Mouse (Mus musculus): Measurements from ENCODE around the gene Med18. TPM values are rescaled to one million over a fixed set of nuclear protein-coding genes. Genes with fewer than 3 reads are reported as not detected.
"Not testable (repeated sequence)": the region's sequence is repeated elsewhere in the genome, so short reads cannot be mapped to it uniquely, and the experiment has no call there.

The Med18 gene
- polyA plus RNA-seq, 1 experiment from 2014 or later: 31.8 TPM

DNA sequence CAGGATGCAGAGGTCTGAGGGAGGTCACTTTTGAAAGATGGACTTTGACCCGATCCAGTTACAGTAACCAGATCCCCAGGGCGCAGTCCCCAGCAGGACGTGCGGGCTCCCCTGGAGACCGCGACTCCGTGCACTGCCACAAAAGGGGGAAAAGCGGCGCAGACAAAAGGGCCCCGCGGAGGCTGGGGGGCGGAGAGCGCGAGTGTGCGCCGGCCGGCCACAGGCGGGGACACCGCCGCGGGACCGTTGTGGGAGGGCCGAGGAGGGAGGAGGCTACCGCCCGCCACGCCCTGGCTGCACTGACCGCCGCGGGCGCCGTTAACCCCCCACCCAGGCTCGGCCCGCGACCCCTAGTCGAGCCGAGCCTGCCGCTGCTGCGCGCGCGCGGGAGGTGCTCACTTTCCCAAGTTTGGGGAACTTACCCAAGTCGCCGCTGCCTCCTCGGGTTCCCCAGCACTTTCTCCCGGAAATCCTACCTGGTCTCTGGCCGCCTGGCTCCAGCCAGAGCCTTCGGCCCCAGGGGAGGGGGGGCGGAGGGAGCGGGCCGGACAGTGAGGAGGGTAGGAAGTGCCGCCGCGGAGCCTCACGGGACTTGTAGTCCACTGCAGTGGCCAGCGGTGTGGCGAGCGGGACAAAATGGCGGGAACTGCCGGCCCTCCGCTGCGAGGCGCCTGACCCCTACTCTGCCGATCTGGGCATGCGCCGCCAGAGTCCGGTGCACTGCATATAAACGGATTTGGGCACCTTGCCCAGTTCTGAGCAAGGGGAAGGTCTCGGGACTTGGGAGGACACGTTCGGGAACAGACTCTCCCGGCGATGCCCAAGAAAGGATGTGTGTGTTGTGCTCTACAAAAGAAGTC, 41.6 kb downstream of the Med18 start, which contains the start of gene Phactr4:
Gene Phactr4, minus strand, starts transcription at position 567 of the 860 bp plus-strand sequence.
- DNase-seq (ENCODE audit: low spot score) (peak; percentile 99), ATAC-seq (replicated peaks; ENCODE audit: low FRiP score) (peak; percentile 99)
- peak within 1 kb of the TSS; percentile 89 for H3K9ac ChIP-seq (ENCODE audit: low read length)
- under 1% methylated on average over 72 of the region's 73 CpGs for WGBS
- peak within 1 kb of the TSS; percentile 81 for H3K4me3 ChIP-seq (ENCODE audit: low read depth, low read length)
- H3K27ac ChIP-seq (ENCODE audit: low read depth, low read length): peak within 1 kb of the TSS; percentile 98
- no peaks in the 10 kb centered on the region for H3K36me3 ChIP-seq (ENCODE audit: control insufficient read depth, insufficient read depth, low read length)
- H3K9me3 ChIP-seq (ENCODE audit: control insufficient read depth, low read length): no peaks in the 10 kb centered on the region
- H3K27me3 ChIP-seq (ENCODE audit: control insufficient read depth, insufficient read depth, low read length): no peaks in the 10 kb centered on the region
- H3K4me1 ChIP-seq (replicated peaks; ENCODE audit: control insufficient read depth, insufficient read depth, low read length): peaks cover 5% of the 10 kb centered on the region; the same call in 1 of the 2 replicates
- H3K4me2 ChIP-seq (ENCODE audit: low read depth, low read length, severe bottlenecking): peak within 1 kb of the TSS; percentile 57

DNA sequence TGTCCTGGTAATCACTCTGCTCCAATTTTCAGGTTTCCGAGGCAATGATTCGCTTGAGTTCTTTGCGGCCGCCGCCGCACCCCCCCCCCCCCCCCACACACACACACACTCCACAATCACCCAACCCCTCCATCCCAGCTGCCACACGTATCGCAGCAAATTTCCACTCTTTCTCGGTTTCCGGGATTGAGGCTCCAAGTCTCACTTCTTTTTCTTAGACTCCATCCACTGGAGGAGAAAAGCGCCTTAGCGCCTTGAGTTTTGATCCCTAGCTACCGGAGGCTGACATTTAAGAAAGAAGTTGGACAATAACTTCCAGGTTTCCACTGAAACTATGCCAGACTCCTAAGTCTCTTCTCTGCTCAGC, 42.2 kb downstream of the Med18 start:
- H3K9ac ChIP-seq (ENCODE audit: low read length): peak overlapping the region; percentile 89
- no peaks in the 10 kb centered on the region for H3K36me3 ChIP-seq (ENCODE audit: control insufficient read depth, insufficient read depth, low read length)
- WGBS: 0% methylated on average over 11 of the region's 13 CpGs
- DNase-seq (ENCODE audit: low spot score) (peak; percentile 64), ATAC-seq (replicated peaks; ENCODE audit: low FRiP score) (no peak)
- H3K9me3 ChIP-seq (ENCODE audit: control insufficient read depth, low read length): no peaks in the 10 kb centered on the region
- no peaks in the 10 kb centered on the region for H3K27me3 ChIP-seq (ENCODE audit: control insufficient read depth, insufficient read depth, low read length)
- H3K4me1 ChIP-seq (replicated peaks; ENCODE audit: control insufficient read depth, insufficient read depth, low read length): peaks cover 5% of the 10 kb centered on the region; the same call in 1 of the 2 replicates
- H3K4me3 ChIP-seq (ENCODE audit: low read depth, low read length): peak overlapping the region; percentile 81
- peak overlapping the region; percentile 98 for H3K27ac ChIP-seq (ENCODE audit: low read depth, low read length)
- H3K4me2 ChIP-seq (ENCODE audit: low read depth, low read length, severe bottlenecking): peak overlapping the region; percentile 57

DNA sequence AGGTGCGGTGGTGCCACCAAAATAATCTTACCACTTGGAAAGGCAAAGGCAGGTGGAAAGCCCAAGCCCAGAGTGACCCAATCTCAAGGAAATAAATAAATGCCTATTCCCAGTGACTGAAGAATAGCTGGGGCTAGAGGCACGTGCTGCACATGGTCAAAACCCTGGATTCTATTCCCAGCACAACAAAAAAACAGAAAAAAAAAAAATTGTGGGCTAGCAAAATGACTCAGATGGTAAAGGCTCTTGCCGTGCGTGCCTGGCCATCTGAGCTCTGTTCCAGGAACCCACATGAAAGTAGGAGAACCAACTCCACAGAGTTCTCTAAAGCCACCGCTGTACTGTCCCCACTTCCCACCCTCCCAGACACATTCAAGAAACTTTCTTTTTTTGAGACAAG, 43.2 kb downstream of the Med18 start:
- H3K27me3 ChIP-seq (ENCODE audit: control insufficient read depth, insufficient read depth, low read length): no peaks in the 10 kb centered on the region
- WGBS: 84% methylated on average over 5 of the region's 5 CpGs
- H3K4me2 ChIP-seq (ENCODE audit: low read depth, low read length, severe bottlenecking): peak overlapping the region; percentile 57
- H3K4me1 ChIP-seq (replicated peaks; ENCODE audit: control insufficient read depth, insufficient read depth, low read length): peaks cover 5% of the 10 kb centered on the region; the same call in 1 of the 2 replicates
- no peaks in the 10 kb centered on the region for H3K9me3 ChIP-seq (ENCODE audit: control insufficient read depth, low read length)
- peak overlapping the region; percentile 89; the same call in 1 of the 2 replicates for H3K9ac ChIP-seq (ENCODE audit: low read length)
- H3K36me3 ChIP-seq (ENCODE audit: control insufficient read depth, insufficient read depth, low read length): no peaks in the 10 kb centered on the region
- peak overlapping the region; percentile 81 for H3K4me3 ChIP-seq (ENCODE audit: low read depth, low read length)
- DNase-seq (ENCODE audit: low spot score): no peak
- no peak overlapping the region for H3K27ac ChIP-seq (ENCODE audit: low read depth, low read length)
- ATAC-seq (replicated peaks; ENCODE audit: low FRiP score): no peak

DNA sequence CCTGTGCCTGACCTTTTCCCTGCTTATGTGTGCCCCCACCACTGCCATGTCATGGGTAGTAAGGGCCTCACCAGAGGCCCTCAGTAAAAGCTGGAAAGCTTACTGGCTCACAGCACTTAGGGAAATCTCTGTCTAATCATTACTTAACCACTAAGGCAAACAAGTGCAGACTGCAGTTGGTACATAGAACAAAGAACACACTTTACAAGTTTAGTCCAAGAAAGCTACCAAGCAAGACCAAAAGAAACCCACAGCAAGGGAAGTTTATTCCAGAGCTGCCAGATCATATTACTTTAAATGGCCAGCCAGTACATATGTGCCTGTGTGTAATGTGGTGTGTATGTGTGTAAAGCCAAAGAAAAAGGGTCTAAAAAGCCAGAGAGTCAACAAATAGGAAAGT, 47.8 kb downstream of the Med18 start:
- no peak overlapping the region for H3K9ac ChIP-seq (ENCODE audit: low read length)
- DNase-seq (ENCODE audit: low spot score) (no peak), ATAC-seq (replicated peaks; ENCODE audit: low FRiP score) (no peak)
- no peaks in the 10 kb centered on the region for H3K9me3 ChIP-seq (ENCODE audit: control insufficient read depth, low read length)
- H3K4me3 ChIP-seq (ENCODE audit: low read depth, low read length): no peak overlapping the region
- peaks cover 5% of the 10 kb centered on the region; the same call in 1 of the 2 replicates for H3K4me1 ChIP-seq (replicated peaks; ENCODE audit: control insufficient read depth, insufficient read depth, low read length)
- H3K27me3 ChIP-seq (ENCODE audit: control insufficient read depth, insufficient read depth, low read length): no peaks in the 10 kb centered on the region
- H3K27ac ChIP-seq (ENCODE audit: low read depth, low read length): no peak overlapping the region
- no peak overlapping the region for H3K4me2 ChIP-seq (ENCODE audit: low read depth, low read length, severe bottlenecking)
- H3K36me3 ChIP-seq (ENCODE audit: control insufficient read depth, insufficient read depth, low read length): no peaks in the 10 kb centered on the region

DNA sequence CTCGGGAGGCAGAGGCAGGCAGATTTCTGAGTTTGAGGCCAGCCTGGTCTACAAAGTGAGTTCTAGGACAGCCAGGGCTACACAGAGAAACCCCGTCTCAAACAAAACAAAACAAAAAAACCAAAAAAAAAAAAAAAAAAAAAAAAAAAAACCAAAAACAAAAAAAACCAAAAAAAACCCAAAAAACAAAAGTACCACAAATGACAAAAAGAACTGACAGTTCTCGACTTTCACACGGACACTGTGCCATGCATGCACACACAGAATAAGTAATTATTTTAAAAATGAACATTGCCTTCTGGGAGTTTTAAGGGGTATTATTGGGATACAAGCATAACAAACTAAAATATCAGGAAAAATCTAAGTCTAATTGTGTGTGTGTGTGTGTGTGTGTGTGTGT, 50.5 kb downstream of the Med18 start:
- H3K9ac ChIP-seq (ENCODE audit: low read length); H3K27ac ChIP-seq (ENCODE audit: low read depth, low read length); H3K4me2 ChIP-seq (ENCODE audit: low read depth, low read length, severe bottlenecking); ATAC-seq (replicated peaks; ENCODE audit: low FRiP score); H3K4me3 ChIP-seq (ENCODE audit: low read depth, low read length); H3K36me3 ChIP-seq (ENCODE audit: control insufficient read depth, insufficient read depth, low read length); H3K4me1 ChIP-seq (replicated peaks; ENCODE audit: control insufficient read depth, insufficient read depth, low read length); DNase-seq (ENCODE audit: low spot score); H3K9me3 ChIP-seq (ENCODE audit: control insufficient read depth, low read length); H3K27me3 ChIP-seq (ENCODE audit: control insufficient read depth, insufficient read depth, low read length): not testable (repeated sequence)
- 92% methylated on average over 4 of the region's 4 CpGs for WGBS

DNA sequence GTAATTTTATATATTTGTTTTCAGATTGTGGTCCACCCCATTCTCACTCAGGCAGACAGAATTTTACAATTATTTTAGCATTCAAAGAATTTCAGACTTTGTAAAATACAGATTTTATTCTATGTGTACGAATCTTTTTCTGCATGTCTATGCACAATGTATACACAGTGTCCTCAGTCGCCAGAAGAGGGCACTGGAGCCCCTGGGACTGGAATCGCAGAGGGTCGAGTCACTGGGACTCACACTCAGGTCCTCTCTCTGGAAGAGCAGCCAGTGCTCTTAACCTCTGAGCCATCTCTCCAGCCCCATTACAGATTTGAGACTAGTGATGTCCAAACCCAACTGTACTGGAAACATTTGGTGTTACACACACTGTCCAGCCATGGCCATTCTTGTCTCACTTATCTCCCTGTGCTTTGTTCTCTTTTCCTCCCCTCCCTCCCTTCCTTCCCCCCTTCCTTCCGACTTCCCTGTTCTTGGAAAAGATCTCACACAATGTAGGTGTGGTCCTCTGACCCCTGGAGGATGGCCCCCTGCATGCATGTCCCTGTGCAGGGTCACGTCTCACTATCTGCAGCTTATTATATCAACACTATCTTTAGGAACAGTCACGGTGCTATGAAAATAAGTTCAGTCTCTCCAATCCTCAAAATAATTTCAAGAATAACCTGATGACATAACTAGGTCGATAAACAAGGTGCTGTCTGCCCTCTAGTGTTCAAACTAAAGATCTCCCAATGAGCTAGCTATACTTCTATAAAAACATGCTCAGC, 52.2 kb downstream of the Med18 start:
- no peaks in the 10 kb centered on the region for H3K4me1 ChIP-seq (replicated peaks; ENCODE audit: control insufficient read depth, insufficient read depth, low read length)
- H3K27me3 ChIP-seq (ENCODE audit: control insufficient read depth, insufficient read depth, low read length): no peaks in the 10 kb centered on the region
- DNase-seq (ENCODE audit: low spot score) (no peak), ATAC-seq (replicated peaks; ENCODE audit: low FRiP score) (no peak)
- no peaks in the 10 kb centered on the region for H3K9me3 ChIP-seq (ENCODE audit: control insufficient read depth, low read length)
- no peaks in the 10 kb centered on the region for H3K36me3 ChIP-seq (ENCODE audit: control insufficient read depth, insufficient read depth, low read length)
- H3K27ac ChIP-seq (ENCODE audit: low read depth, low read length): no peak overlapping the region
- no peak overlapping the region for H3K9ac ChIP-seq (ENCODE audit: low read length)
- 67% methylated on average over 8 of the region's 8 CpGs for WGBS
- H3K4me3 ChIP-seq (ENCODE audit: low read depth, low read length): no peak overlapping the region
- no peak overlapping the region for H3K4me2 ChIP-seq (ENCODE audit: low read depth, low read length, severe bottlenecking)

DNA sequence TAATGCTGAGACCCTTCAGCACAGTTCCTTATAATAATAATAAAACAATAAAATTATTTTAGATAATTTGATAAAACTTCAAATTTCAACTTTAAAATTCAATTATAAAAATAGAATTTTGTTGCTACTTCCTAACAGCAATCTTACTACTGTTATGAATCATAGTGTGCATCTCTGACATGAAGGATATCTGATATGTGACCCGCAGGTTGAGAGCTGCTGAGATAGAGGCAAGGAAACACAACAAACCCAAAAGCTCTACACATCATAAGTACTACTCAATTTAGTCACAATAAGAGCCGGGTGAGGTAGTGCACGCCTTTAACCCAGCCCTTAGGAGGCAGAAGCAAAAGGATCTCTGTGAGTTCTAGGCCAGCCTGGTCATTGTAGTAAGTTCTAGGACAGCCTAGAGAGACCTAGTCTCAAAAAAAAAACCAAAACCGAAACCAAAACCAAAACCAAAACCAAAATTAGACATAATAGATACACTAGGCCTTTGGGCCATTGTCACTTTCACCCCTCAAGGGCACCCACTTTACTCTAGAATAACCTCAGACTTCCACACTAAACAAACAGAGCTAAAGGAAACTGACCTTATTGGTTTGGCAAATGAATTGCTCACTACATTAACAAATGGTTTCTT, 54.0 kb downstream of the Med18 start:
- H3K4me1 ChIP-seq (replicated peaks; ENCODE audit: control insufficient read depth, insufficient read depth, low read length): no peaks in the 10 kb centered on the region
- H3K27ac ChIP-seq (ENCODE audit: low read depth, low read length): no peak overlapping the region
- no peaks in the 10 kb centered on the region for H3K27me3 ChIP-seq (ENCODE audit: control insufficient read depth, insufficient read depth, low read length)
- DNase-seq (ENCODE audit: low spot score) (no peak), ATAC-seq (replicated peaks; ENCODE audit: low FRiP score) (no peak)
- H3K9ac ChIP-seq (ENCODE audit: low read length): no peak overlapping the region
- WGBS: 98% methylated on average over 4 of the region's 4 CpGs
- H3K9me3 ChIP-seq (ENCODE audit: control insufficient read depth, low read length): no peaks in the 10 kb centered on the region
- no peak overlapping the region for H3K4me3 ChIP-seq (ENCODE audit: low read depth, low read length)
- no peaks in the 10 kb centered on the region for H3K36me3 ChIP-seq (ENCODE audit: control insufficient read depth, insufficient read depth, low read length)
- H3K4me2 ChIP-seq (ENCODE audit: low read depth, low read length, severe bottlenecking): no peak overlapping the region

Measured in forebrain, embryonic 11.5 days (tissue).